Mouse (Mus musculus) CD4-positive, CD25-positive, alpha-beta regulatory T cell, adult 4 months (primary cell): ENCODE measurements around the gene Cecr2. TPM values are rescaled to one million over a fixed set of nuclear protein-coding genes. Genes with fewer than 3 reads are reported as not detected.

Experiments used
- polyA plus RNA-seq, 2 experiments: library from polyadenylated mRNA; unstranded; fragments of 100-300 nt; shearing (Covaris generic); gene quantifications; one replicate each; pipeline ENCODE4 v1.2.1; 2017

Gene Cecr2
- polyA plus RNA-seq, 2 experiments from 2014 or later, result 0.29 to 0.51 TPM

Other genes with a start within 250 kb of the Cecr2 start
- 10 to 100 TPM; 18.8 to 20.3 TPM for gene Il17ra, start 203.1 kb upstream of the Cecr2 start, polyA plus RNA-seq
- gene Tmem121b, start 172.6 kb upstream of the Cecr2 start, polyA plus RNA-seq, result under 1 TPM; 0.61 to 0.63 TPM
- gene Hdhd5, start 135.1 kb upstream of the Cecr2 start, polyA plus RNA-seq, result 10 to 100 TPM; 43.4 to 59.7 TPM
- gene Slc25a18, start 107.2 kb downstream of the Cecr2 start, polyA plus RNA-seq, result under 1 TPM in 1 of 2 experiments, not detected in 1; 0.34 TPM
- gene Atp6v1e1, start 156.4 kb downstream of the Cecr2 start, polyA plus RNA-seq, result 10 to 100 TPM; 89.9 to 92.8 TPM
- 10 to 100 TPM; 10.4 to 11.7 TPM for gene Bcl2l13, start 169.8 kb downstream of the Cecr2 start, polyA plus RNA-seq